In genomic region chr12:8698895-8699294, GRCm38 (mm10) we compare ENCODE assay signal across 8 mouse cellular contexts. TPM values are rescaled to one million over a fixed set of nuclear protein-coding genes. Genes with fewer than 3 reads are reported as not detected.
DNase-seq lines count a peak whose midpoint lies in the region; ATAC-seq and TF ChIP-seq lines count a peak whose summit lies in the region.

No protein-coding gene starts in this region.

- no peak overlapping the region for H3K9ac ChIP-seq in forebrain, embryonic 15.5 days (replicated peaks)

- no peaks in the 10 kb centered on the region for H3K27me3 ChIP-seq in forebrain, embryonic 15.5 days
- no peaks in the 10 kb centered on the region for H3K27me3 ChIP-seq in forebrain, embryonic 10.5 days (ENCODE audit: poor library complexity, severe bottlenecking)
- no peaks in the 10 kb centered on the region for H3K27me3 ChIP-seq in spleen, adult 2 months (ENCODE audit: control insufficient read depth, insufficient read depth, low read length)

- H3K4me2 ChIP-seq in forebrain, embryonic 15.5 days (replicated peaks) = no peak overlapping the region

- peak; percentile 61; the same call in 1 of the 2 replicates for ATAC-seq in forebrain, embryonic 15.5 days (replicated peaks)
- ATAC-seq in hematopoietic stem cell, adult 5-6 weeks (replicated peaks in 1 of 2; ENCODE audit: insufficient read depth in 1 of 2, low FRiP score in 2 of 2, low TSS enrichment in 1 of 2, low read depth in 1 of 2, poor library complexity in 2 of 2, severe bottlenecking in 2 of 2) = peak; percentile 17 to 56; a peak in 1 of 4 replicates

- no peak for TF ChIP-seq POLR2A in spleen, adult 2 months (IDR thresholded peaks at IDR 0.05; ENCODE audit: low read depth, low read length)

- WGBS in forebrain, embryonic 15.5 days = 63% methylated on average over 2 of the region's 2 CpGs
- WGBS in forebrain, embryonic 10.5 days = 81% methylated on average over 2 of the region's 2 CpGs
- 58% methylated on average over 2 of the region's 2 CpGs for WGBS in spleen, adult 2 months

- H3K4me3 ChIP-seq in forebrain, embryonic 15.5 days = no peak overlapping the region
- no peak overlapping the region for H3K4me3 ChIP-seq in forebrain, embryonic 10.5 days
- H3K4me3 ChIP-seq in spleen, adult 2 months (ENCODE audit: extremely low read depth, insufficient read depth, insufficient read length) = no peak overlapping the region

- peaks cover 10% of the 10 kb centered on the region; the same call in 1 of the 2 replicates for H3K36me3 ChIP-seq in forebrain, embryonic 15.5 days
- H3K36me3 ChIP-seq in forebrain, embryonic 10.5 days (replicated peaks) = peaks cover 81% of the 10 kb centered on the region
- H3K36me3 ChIP-seq in spleen, adult 2 months (ENCODE audit: control insufficient read depth, insufficient read depth, low read length) = peaks cover 5% of the 10 kb centered on the region

- H3K9me3 ChIP-seq in forebrain, embryonic 15.5 days = no peaks in the 10 kb centered on the region
- no peaks in the 10 kb centered on the region for H3K9me3 ChIP-seq in forebrain, embryonic 10.5 days

- DNase-seq in forebrain, embryonic 10.5 days (ENCODE audit: extremely low spot score, low spot score) = no peak
- peak; percentile 15 to 46 for DNase-seq in spleen, adult 18-20 months
- no peak for DNase-seq in spleen, adult 12 weeks (ENCODE audit: low spot score)
- DNase-seq in cerebellum, adult 9-10 months = peak; percentile 60
- peak; percentile 58 for DNase-seq in lung, postnatal 10 days
- peak; percentile 17 to 45 for DNase-seq in spleen, adult 2 months (ENCODE audit: low read depth in 1 of 2, low spot score in 2 of 2)

- no peaks in the 10 kb centered on the region for H3K4me1 ChIP-seq in forebrain, embryonic 15.5 days
- no peaks in the 10 kb centered on the region for H3K4me1 ChIP-seq in forebrain, embryonic 10.5 days
- H3K4me1 ChIP-seq in spleen, adult 2 months (ENCODE audit: control insufficient read depth, insufficient read depth, insufficient read length) = no peaks in the 10 kb centered on the region; the same call in 1 of the 2 replicates

- TF ChIP-seq CTCF in spleen, adult 2 months (IDR thresholded peaks at IDR 0.05; ENCODE audit: extremely low read depth, insufficient read depth, insufficient read length, insufficient replicate concordance) = peak; percentile 65; the same call in 1 of the 2 replicates

- no peak overlapping the region for H3K27ac ChIP-seq in forebrain, embryonic 15.5 days (replicated peaks)
- H3K27ac ChIP-seq in forebrain, embryonic 10.5 days = no peak overlapping the region
- H3K27ac ChIP-seq in spleen, adult 2 months (ENCODE audit: insufficient read depth, low read length) = no peak overlapping the region

RNA-seq across cellular contexts. Expression of gene Pum2, which starts 25.0 kb away (rescaled TPM):
- polyA plus RNA-seq in forebrain, embryonic 15.5 days (2015; fragmentation: Nextera tagmentation; extraction: Ambion mirVana) = 66.5 and 67.7 TPM in 2 replicates
- polyA plus RNA-seq in forebrain, embryonic 10.5 days (2016; fragmentation: Nextera tagmentation; extraction: Ambion mirVana) = 76.2 and 80.0 TPM in 2 replicates
- 173 and 218 TPM in 2 replicates for total RNA-seq in hematopoietic stem cell, adult 5-6 weeks (2017)
- polyA plus RNA-seq in spleen, adult 2 months (2012; rRNA removed) = 46.2 and 53.6 TPM in 2 replicates

Comparison
In these comparisons a context has a peak if more than half of its experiments do, and no peak if none do; other contexts are left out.
1. DNase-seq: peak in spleen, adult 18-20 months (2 of 2), cerebellum, adult 9-10 months (single experiment), lung, postnatal 10 days (single experiment) and spleen, adult 2 months (2 of 2); none in forebrain, embryonic 10.5 days (single experiment) and spleen, adult 12 weeks (single experiment).